Mouse (Mus musculus): ENCODE data around the gene Mknk2. TPM values are rescaled to one million over a fixed set of nuclear protein-coding genes. Genes with fewer than 3 reads are reported as not detected.

Mknk2 gene
- total RNA-seq, 2 experiments from 2014 or later, result 42.8 to 48.8 TPM

DNA sequence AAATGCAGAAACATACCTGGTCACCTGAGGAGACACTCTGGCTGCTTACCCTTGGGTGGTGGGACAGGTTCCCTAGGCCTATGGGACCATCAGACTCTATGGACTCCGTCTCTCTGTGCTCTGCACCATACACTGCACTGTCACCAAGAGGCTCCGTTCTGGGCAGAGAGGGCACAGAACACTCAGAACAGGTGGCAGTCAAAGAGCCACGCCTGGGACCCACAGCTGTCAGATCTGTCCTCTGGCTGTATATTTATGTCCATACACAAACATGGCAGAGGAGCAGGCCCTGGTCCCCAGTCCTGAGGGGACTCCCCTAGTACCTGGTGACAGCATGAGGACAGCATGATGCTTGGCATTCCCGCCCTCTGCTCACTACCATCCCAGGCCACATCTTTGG, 52.1 kb downstream of the Mknk2 start:
- TF ChIP-seq CTCF (IDR thresholded peaks at IDR 0.05), result no peak
- intact Hi-C loops (cut with DNase I), result no loop called here
- no peak for DNase-seq (ENCODE audit: extremely low spot score in 1 of 2, low spot score in 2 of 2)
- Histone ChIP-seq H3K27ac (no peak overlapping the region), H3K4me3 (no peak overlapping the region)

DNA sequence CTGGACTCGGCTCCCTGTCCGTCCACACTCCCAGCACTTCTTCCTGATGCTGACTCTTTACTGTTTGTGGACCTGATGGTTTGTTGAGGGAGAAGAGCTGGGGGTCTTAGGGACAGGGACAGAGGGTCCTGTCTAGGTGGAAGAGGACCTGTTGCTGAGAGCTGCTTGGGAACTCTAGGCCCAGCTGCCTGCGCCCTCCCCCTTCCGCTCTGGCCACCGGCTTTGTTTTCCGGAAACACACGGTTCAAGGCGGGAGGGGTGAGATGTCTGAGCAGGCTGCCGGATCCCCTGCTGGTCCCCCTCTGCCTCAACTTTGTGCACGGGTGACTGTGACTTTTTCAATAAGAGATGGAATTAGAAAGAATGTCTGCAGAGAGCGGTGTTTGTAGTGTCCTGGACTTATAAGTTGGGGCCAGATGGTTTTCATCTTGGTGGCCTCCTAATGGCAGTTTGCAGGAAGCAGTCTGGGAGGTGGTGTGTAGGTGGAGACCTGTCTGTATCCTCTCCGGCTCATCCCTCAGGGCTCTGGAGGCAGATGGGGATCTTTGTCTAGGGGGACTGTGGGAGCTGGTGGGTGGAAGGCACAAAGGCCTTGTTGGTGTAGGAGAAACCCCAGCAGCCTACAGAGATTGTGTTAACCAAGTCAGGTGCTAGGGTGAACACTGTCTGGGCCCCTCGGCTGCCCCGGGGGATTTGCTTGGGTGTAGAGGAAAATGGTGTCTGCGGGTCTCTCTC, 54.3 kb downstream of the Mknk2 start:
- no peak; the same call in none of the 2 replicates for TF ChIP-seq CTCF (IDR thresholded peaks at IDR 0.05)
- H3K27ac ChIP-seq, result peak overlapping the region; percentile 92
- intact Hi-C loops (cut with DNase I), result loop anchor here (2.0 kb wide), 3 partner anchors 33 to 79 kb away; partner anchors contain the start of genes Btbd2, Izumo4 and Klf16
- H3K4me3 ChIP-seq, result peak overlapping the region; percentile 87
- DNase-seq (ENCODE audit: extremely low spot score in 1 of 2, low spot score in 2 of 2), result no peak

DNA sequence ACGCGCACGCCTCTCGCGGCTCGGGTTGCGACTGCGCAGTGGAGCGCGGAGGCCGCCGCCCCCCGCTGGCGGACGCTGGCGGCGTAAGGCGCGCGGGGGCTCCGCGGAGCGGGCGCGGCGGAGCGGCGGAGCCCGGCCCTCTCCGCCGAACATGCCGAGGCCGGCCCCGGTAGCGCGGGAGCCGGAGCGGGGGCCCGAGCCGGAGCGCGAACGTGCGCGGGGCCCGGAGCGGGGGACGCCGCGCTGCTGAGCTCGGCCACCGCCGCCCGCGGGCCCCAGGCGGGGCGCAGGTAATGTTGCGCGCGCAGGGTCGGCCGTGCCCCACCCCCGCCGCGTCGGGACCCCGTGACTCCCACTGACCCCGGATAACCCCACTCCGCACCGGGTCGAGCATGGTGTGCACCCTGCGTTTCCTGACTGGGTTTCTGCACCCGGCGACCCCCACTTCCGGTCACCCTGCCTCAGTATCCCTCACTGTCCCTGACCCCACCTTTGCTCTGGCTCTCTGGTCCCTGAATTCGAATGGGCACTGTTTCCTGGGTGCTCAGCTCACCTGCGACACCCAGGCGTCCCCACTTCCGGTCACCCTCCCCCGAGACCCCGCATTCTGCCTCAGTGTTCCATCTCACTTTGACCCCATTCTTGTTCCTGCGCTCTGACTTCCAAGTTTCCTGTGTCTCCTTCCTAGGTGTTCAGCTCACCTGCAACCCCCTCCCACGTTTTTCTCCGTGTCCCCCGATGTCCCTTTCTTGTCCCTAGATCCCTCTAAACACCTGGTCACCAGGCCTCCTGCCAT, 55.1 kb downstream of the Mknk2 start, which contains the start of gene Csnk1g2:
Gene Csnk1g2, plus strand, starts transcription at position 178 of the 796 bp plus-strand sequence.
- intact Hi-C loops (cut with DNase I), result loop anchor here (1.0 to 2.0 kb wide), 5 partner anchors 20 to 80 kb away; partner anchors contain the start of genes Btbd2, Izumo4 and Klf16
- Histone ChIP-seq H3K27ac (peak within 1 kb of the TSS; percentile 97), H3K4me3 (peak within 1 kb of the TSS; percentile 87)
- peak; percentile 55 to 61 for DNase-seq (ENCODE audit: extremely low spot score in 1 of 2, low spot score in 2 of 2)
- TF ChIP-seq CTCF (IDR thresholded peaks at IDR 0.05), result no peak

DNA sequence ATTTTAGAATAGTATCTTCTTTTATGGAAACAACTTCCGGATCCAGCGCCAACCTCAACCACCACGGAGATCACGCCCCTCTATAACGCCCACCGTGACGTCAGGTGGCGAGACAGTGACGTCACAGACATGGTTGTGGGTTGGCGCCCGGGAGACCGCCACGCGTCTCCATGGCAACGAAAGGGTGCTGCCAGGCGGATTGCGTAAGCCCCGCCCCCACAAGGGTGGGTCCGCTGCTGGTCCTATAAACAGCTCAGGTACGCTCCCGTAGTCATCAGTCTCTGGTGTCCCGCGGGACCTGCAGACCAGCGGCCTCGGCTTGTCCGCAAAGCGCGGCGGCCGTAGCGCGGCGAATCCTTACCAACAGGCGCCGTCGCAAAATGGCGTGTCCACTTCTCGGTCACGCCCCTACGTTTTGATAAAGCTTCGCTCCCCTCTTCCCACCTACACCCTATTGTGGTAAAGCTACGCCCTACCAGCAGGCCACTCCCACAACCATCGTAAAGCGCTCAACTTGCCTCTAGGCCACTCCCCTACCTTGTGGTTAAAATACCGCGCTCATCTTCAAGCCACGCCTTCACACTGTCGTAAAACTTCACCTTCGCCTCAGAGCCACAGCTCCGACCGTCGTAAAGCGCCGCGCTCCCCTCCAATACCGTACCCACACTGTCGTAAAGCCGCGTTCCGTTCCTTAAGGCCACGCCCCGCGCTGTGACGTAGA, 55.8 kb downstream of the Mknk2 start:
- Histone ChIP-seq H3K27ac (peak overlapping the region; percentile 97), H3K4me3 (peak overlapping the region; percentile 87)
- TF ChIP-seq CTCF (IDR thresholded peaks at IDR 0.05), result no peak
- intact Hi-C loops (cut with DNase I), result loop anchor here (1.0 to 2.0 kb wide), 5 partner anchors 19 to 81 kb away; partner anchors contain the start of genes Btbd2, Izumo4 and Klf16
- peak; percentile 99 to 100 for DNase-seq (ENCODE audit: extremely low spot score in 1 of 2, low spot score in 2 of 2)

DNA sequence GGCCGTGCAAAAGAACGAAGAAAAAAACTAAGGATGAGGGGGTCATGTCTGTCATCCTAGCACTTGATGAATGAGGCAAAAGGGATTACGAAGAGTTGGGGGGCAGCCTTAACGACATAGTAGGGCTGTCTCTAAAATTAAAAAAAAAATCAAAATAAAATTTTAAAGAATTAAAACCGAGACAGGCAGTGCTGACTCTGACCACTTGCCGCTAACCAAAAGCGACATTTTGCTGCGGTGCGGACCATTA, 56.3 kb downstream of the Mknk2 start:
- no peak; the same call in 1 of the 2 replicates for TF ChIP-seq CTCF (IDR thresholded peaks at IDR 0.05)
- intact Hi-C loops (cut with DNase I), result no loop called here
- DNase-seq (ENCODE audit: extremely low spot score in 1 of 2, low spot score in 2 of 2), result no peak
- Histone ChIP-seq H3K4me3 (peak overlapping the region; percentile 87), H3K27ac (peak overlapping the region; percentile 97)

DNA sequence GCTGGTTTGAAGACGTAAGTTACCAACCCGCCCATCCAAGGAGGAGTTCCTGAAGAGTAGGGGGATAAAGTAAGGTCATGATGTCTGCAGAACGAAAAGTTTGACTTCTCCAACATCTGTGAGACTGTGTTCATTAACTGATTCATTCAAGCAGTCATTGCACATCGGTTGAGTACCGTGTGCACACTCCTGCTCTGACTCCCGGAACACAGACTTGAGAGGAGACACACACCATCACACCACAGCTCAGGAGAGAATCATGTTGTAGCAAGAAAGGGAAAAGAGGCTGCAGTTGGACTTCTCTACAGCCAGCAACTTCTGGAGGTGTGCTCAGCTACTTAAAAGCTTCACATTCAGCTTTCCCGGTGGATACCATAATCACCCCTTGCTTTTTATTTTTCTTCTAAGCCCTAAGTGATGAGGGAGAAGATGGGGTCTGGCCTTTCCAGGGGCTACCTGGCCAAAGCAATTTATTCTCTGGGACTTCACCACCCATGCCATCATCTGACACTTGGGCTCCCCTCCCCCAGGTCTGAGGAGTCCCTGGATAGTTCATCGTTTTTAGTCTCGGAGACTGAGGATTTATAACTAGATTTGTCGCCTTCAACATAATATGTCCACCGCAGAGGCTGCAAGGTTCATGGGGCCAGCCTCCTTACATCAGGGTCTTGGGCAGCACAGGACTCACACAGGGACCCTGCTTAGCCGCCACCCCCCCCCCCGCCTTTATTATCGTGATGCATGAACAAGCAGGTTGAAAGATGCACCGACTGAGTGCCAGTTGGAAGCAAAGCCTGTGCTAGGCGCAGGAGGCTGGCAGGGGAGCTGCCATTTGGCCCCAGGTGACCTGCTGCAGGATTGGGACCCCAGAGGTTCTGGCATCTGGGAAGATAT, 56.9 kb downstream of the Mknk2 start:
- H3K4me3 ChIP-seq, result peak overlapping the region; percentile 87
- H3K27ac ChIP-seq, result peak overlapping the region; percentile 97
- DNase-seq (ENCODE audit: extremely low spot score in 1 of 2, low spot score in 2 of 2), result peak in 1 of 2 experiments; percentile 11
- intact Hi-C loops (cut with DNase I), result no loop called here
- no peak for TF ChIP-seq CTCF (IDR thresholded peaks at IDR 0.05)

DNA sequence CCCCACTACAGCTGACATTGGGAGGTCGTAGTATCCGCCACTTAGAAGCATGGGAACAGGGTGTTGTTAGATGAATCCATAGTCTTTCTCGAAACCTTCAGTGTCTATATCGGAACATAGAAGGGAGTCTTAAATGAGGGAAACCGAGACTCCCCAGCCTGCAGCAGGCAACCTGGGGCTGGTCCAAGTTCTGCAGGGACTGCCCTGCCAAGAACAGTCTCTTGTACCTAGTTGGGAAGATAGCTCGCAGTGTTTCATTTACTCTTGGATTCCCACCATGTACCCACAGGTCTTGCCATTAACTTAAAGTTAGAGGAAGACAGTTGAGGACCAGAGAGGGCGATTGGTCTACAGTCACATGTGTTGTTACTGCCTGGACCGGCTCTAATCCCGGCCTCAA, 57.5 kb downstream of the Mknk2 start:
- intact Hi-C loops (cut with DNase I), result no loop called here
- DNase-seq (ENCODE audit: extremely low spot score in 1 of 2, low spot score in 2 of 2), result peak in 1 of 2 experiments; percentile 9
- TF ChIP-seq CTCF (IDR thresholded peaks at IDR 0.05), result no peak
- Histone ChIP-seq H3K27ac (no peak overlapping the region), H3K4me3 (no peak overlapping the region)

DNA sequence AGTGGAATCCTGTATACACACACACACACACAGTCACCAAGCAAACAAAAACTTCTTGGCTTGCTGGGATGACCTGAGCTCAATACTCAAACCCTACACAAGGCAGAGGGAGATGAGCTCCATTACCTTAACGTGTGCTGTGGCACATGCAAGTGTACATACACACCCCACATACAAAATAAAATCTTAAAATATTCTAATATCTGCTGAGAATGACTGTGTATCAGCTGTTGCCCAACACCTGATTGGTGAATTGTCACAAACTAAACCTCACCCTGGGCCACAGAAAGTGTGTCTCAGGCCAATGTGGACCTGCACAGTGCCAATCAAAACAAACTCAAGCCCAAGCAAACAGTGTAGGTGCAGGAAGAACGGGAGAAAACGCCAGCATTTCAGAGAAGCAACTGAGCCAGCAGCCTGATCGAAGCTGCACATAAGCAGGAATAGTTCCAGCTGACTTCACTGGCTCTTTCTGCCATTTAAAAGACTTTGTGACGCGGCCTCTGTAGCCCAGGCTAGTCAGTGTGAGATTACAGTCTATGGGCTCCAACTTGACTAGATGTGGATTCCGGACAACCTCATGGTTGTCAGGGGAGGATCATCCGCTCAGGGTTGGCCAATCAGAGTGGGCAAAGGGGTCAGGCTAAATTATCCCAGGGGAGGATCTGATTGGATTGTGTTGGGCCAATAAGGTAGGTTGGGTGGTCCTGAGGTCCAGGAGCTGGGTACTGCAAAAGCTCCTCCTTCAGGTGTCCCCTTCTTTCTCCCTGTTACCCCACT, 58.3 kb downstream of the Mknk2 start:
- Histone ChIP-seq H3K4me3 (no peak overlapping the region), H3K27ac (no peak overlapping the region)
- intact Hi-C loops (cut with DNase I), result no loop called here
- no peak for DNase-seq (ENCODE audit: extremely low spot score in 1 of 2, low spot score in 2 of 2)
- no peak for TF ChIP-seq CTCF (IDR thresholded peaks at IDR 0.05)

DNA sequence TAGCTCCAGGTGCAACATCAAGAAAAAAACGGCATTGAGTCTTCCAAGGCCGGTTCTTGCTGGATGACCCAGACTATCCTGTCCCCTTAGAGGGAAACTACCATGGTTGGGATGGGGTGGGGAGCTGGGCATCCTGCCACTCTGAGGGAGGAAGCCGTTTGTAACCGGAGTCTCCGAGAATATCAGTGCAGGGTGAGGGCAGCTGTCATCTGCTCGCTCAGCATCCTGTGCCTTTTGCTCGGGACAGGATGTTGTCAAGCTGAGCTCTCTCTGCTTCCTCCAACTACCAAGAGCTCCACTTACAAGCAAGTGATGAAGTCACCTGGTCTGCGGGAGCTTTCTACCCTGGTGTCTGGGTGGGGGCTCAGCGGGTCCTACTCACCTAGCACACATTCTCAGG, 59.7 kb downstream of the Mknk2 start:
- no peak for TF ChIP-seq CTCF (IDR thresholded peaks at IDR 0.05)
- H3K27ac ChIP-seq, result no peak overlapping the region
- intact Hi-C loops (cut with DNase I), result no loop called here
- DNase-seq (ENCODE audit: extremely low spot score in 1 of 2, low spot score in 2 of 2), result no peak
- no peak overlapping the region for H3K4me3 ChIP-seq

Other genes with a start within 250 kb of the Mknk2 start
- gene Tcf3, start 244.5 kb downstream of the Mknk2 start, total RNA-seq (2021), result 10 to 100 TPM; 28.9 to 30.1 TPM
- not detected for gene Onecut3, start 183.3 kb downstream of the Mknk2 start, total RNA-seq (2021)
- under 1 TPM; 0.11 to 0.63 TPM for gene Atp8b3, start 139.0 kb downstream of the Mknk2 start, total RNA-seq (2021)
- 10 to 100 TPM; 46.5 to 51.3 TPM for gene Rexo1, start 116.6 kb downstream of the Mknk2 start, total RNA-seq (2021)
- gene Klf16, start 100.8 kb downstream of the Mknk2 start, total RNA-seq (2021), result 10 to 100 TPM; 48.2 to 59.7 TPM
- 100 to 1,000 TPM; 185 to 191 TPM for gene Abhd17a, start 87.8 kb downstream of the Mknk2 start, total RNA-seq (2021)
- gene Scamp4, start 75.2 kb downstream of the Mknk2 start, total RNA-seq (2021), result 10 to 100 TPM; 41.5 to 44.8 TPM
- gene Adat3, start 75.2 kb downstream of the Mknk2 start, total RNA-seq (2021), result 1 to 10 TPM; 1.3 to 5.6 TPM
- 1 to 10 TPM; 2.7 to 4.2 TPM for gene Gm49322, start 72.1 kb downstream of the Mknk2 start, total RNA-seq (2021)
- gene Csnk1g2, start 55.3 kb downstream of the Mknk2 start, total RNA-seq (2021), result 100 to 1,000 TPM; 244 to 251 TPM
- gene Btbd2, start 21.0 kb downstream of the Mknk2 start, total RNA-seq (2021), result 10 to 100 TPM; 85.1 to 96.7 TPM
- gene Mob3a, start 23.9 kb upstream of the Mknk2 start, total RNA-seq (2021), result 10 to 100 TPM; 13.6 to 15.5 TPM
- 10 to 100 TPM; 45.0 to 46.0 TPM for gene Izumo4, start 24.1 kb upstream of the Mknk2 start, total RNA-seq (2021)
- 100 to 1,000 TPM; 150 to 151 TPM for gene Ap3d1, start 64.2 kb upstream of the Mknk2 start, total RNA-seq (2021)
- 10 to 100 TPM; 64.6 to 75.3 TPM for gene Dot1l, start 77.1 kb upstream of the Mknk2 start, total RNA-seq (2021)
- gene Sf3a2, start 120.1 kb upstream of the Mknk2 start, total RNA-seq (2021), result 10 to 100 TPM; 42.0 to 48.7 TPM
- 10 to 100 TPM; 68.2 to 71.0 TPM for gene Plekhj1, start 120.5 kb upstream of the Mknk2 start, total RNA-seq (2021)
- gene Amh, start 127.1 kb upstream of the Mknk2 start, total RNA-seq (2021), result 1 to 10 TPM; 1.9 to 3.8 TPM
- 1 to 10 TPM; 5.9 to 7.4 TPM for gene Jsrp1, start 135.4 kb upstream of the Mknk2 start, total RNA-seq (2021)
- 100 to 1,000 TPM; 476 to 536 TPM for gene Oaz1, start 148.5 kb upstream of the Mknk2 start, total RNA-seq (2021)
- gene Lingo3, start 165.9 kb upstream of the Mknk2 start, total RNA-seq (2021), result 10 to 100 TPM; 38.3 to 42.8 TPM
- gene Lsm7, start 177.1 kb upstream of the Mknk2 start, total RNA-seq (2021), result 10 to 100 TPM; 40.0 to 43.2 TPM
- gene Sppl2b, start 177.2 kb upstream of the Mknk2 start, total RNA-seq (2021), result 10 to 100 TPM; 55.6 to 62.5 TPM
- gene Tmprss9, start 193.7 kb upstream of the Mknk2 start, total RNA-seq (2021), result under 1 TPM; 0.18 to 0.19 TPM
- 100 to 1,000 TPM; 136 to 138 TPM for gene Timm13, start 222.9 kb upstream of the Mknk2 start, total RNA-seq (2021)
- gene Lmnb2, start 240.1 kb upstream of the Mknk2 start, total RNA-seq (2021), result 10 to 100 TPM; 20.0 to 20.3 TPM